Comparison of ENCODE assay signal across 11 mouse cellular contexts in the genomic region with DNA sequence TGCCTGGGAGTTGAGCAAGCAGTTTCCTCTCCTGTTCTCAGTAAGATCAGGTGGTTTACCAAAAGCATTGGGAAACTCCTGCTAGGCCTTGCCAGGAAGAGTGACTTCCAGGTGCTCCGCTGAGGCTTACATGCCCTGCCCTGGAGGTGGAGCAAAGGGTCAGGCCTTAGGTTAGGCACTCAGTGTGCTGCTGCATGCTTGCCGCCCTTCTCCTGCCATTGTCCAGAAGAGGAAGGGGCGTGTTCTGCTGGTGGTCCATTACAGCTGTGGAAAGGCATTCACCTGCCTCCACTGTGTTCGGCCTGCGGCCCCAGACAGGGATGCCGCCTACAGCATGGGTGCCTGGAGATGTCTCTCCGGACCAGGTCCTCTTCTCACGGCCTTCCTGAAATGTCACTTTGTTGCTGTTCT. TPM values are rescaled to one million over a fixed set of nuclear protein-coding genes. Genes with fewer than 3 reads are reported as not detected.
DNase-seq lines count a peak whose midpoint lies in the region; ATAC-seq and TF ChIP-seq lines count a peak whose summit lies in the region.
"Had no signal": no experiment of that assay in that cellular context is flagged by ENCODE, and none has a peak within 500 bp of the region (broad histone marks: within the 10 kb centered on the region; RNA-seq: fewer than 3 reads in every experiment).

No protein-coding gene starts in this region.

- peak overlapping the region; percentile 76; the same call in 1 of the 2 replicates for H3K27ac ChIP-seq in embryonic facial prominence, embryonic 14.5 days (replicated peaks; ENCODE audit: low read depth, low read length)
- peak overlapping the region; percentile 90 for H3K27ac ChIP-seq in lung, embryonic 14.5 days (ENCODE audit: low read depth)
- H3K27ac ChIP-seq: neural tube, embryonic 13.5 days had no signal

- no peaks in the 10 kb centered on the region for H3K9me3 ChIP-seq in embryonic facial prominence, embryonic 14.5 days (ENCODE audit: control insufficient read depth, low read length)
- H3K9me3 ChIP-seq in lung, embryonic 14.5 days (ENCODE audit: low read depth, low read length), result no peaks in the 10 kb centered on the region
- H3K9me3 ChIP-seq: neural tube, embryonic 13.5 days had no signal

- TF ChIP-seq CTCF in lung, embryonic 14.5 days (IDR thresholded peaks at IDR 0.05; ENCODE audit: low read depth), result no peak

- H3K4me1 ChIP-seq in embryonic facial prominence, embryonic 14.5 days (ENCODE audit: control insufficient read depth, insufficient read depth, low read length), result peaks cover 7% of the 10 kb centered on the region; the same call in 1 of the 2 replicates
- H3K4me1 ChIP-seq in lung, embryonic 14.5 days (ENCODE audit: insufficient read depth), result peaks cover 24% of the 10 kb centered on the region
- H3K4me1 ChIP-seq: neural tube, embryonic 13.5 days had no signal

- H3K4me2 ChIP-seq in embryonic facial prominence, embryonic 14.5 days (ENCODE audit: low read depth, low read length), result no peak overlapping the region
- H3K4me2 ChIP-seq in lung, embryonic 14.5 days, result no peak overlapping the region
- H3K4me2 ChIP-seq: neural tube, embryonic 13.5 days had no signal

- ATAC-seq in embryonic facial prominence, embryonic 14.5 days (ENCODE audit: low read depth), result no peak
- 0 out of 2 replicates have a peak, but pooled peaks have one; percentile 4 for ATAC-seq in lung, embryonic 14.5 days (ENCODE audit: insufficient read depth)

- WGBS in embryonic facial prominence, embryonic 14.5 days, result 73% methylated on average over 8 of the region's 8 CpGs
- 81% methylated on average over 8 of the region's 8 CpGs for WGBS in lung, embryonic 14.5 days

- no peak overlapping the region for H3K9ac ChIP-seq in embryonic facial prominence, embryonic 14.5 days (ENCODE audit: low read depth, low read length)
- H3K9ac ChIP-seq in lung, embryonic 14.5 days, result no peak overlapping the region
- H3K9ac ChIP-seq: neural tube, embryonic 13.5 days had no signal

- H3K27me3 ChIP-seq in embryonic facial prominence, embryonic 14.5 days (replicated peaks; ENCODE audit: control insufficient read depth, insufficient read depth, low read length), result no peaks in the 10 kb centered on the region
- no peaks in the 10 kb centered on the region for H3K27me3 ChIP-seq in lung, embryonic 14.5 days (ENCODE audit: insufficient read depth, low read length)
- H3K27me3 ChIP-seq: neural tube, embryonic 13.5 days had no signal

- intact Hi-C loops in heart, postnatal 14 days (cut with DNase I), result loop anchor here (5.0 kb wide), 2 partner anchors 42 to 197 kb away; a partner anchor contains a TSS

- no peak overlapping the region for H3K4me3 ChIP-seq in embryonic facial prominence, embryonic 14.5 days (ENCODE audit: low read depth, low read length)
- H3K4me3 ChIP-seq in lung, embryonic 14.5 days (ENCODE audit: low read depth, low read length), result no peak overlapping the region
- H3K4me3 ChIP-seq: erythroblast, embryonic 14.5 days; neural tube, embryonic 13.5 days had no signal

- peak; percentile 65 for DNase-seq in R1 (ENCODE audit: low read depth, low spot score)
- no peak for DNase-seq in embryonic facial prominence, embryonic 14.5 days (ENCODE audit: low spot score)
- DNase-seq in heart, postnatal 14 days, result peak; percentile 49 to 57
- DNase-seq in lung, embryonic 14.5 days, result no peak
- no peak for DNase-seq in embryo, embryonic 10 days (ENCODE audit: low spot score)
- no peak for DNase-seq in cerebellum, postnatal 36 days
- no peak for DNase-seq in cerebellum, postnatal 25 days
- no peak for DNase-seq in kidney, postnatal 4 days
- DNase-seq: thymus, adult 18-20 months had no signal

- peaks cover 43% of the 10 kb centered on the region for H3K36me3 ChIP-seq in embryonic facial prominence, embryonic 14.5 days (ENCODE audit: control insufficient read depth, insufficient read depth, low read length)
- peaks cover 46% of the 10 kb centered on the region for H3K36me3 ChIP-seq in lung, embryonic 14.5 days (ENCODE audit: insufficient read depth)

RNA-seq across cellular contexts. Expression of a gene that starts 9.6 kb away (rescaled TPM):
- 37.2 and 43.6 TPM in 2 replicates for polyA plus RNA-seq in embryonic facial prominence, embryonic 14.5 days (2014; fragmentation: Nextera tagmentation; extraction: Ambion mirVana)
- total RNA-seq in heart, postnatal 14 days (2021), result 10 to 100 TPM; 10.7 to 13.5 TPM
- polyA plus RNA-seq in lung, embryonic 14.5 days (2014; fragmentation: Nextera tagmentation; extraction: Ambion mirVana), result 3.8 and 5.1 TPM in 2 replicates

RNA-seq across cellular contexts. Expression of a gene that starts 16.9 kb away (rescaled TPM):
- 0.10 TPM in 1 of 2 replicates, not detected in the other for polyA plus RNA-seq in embryonic facial prominence, embryonic 14.5 days (2014; fragmentation: Nextera tagmentation; extraction: Ambion mirVana)
- 1 to 10 TPM; 2.7 to 6.5 TPM for total RNA-seq in heart, postnatal 14 days (2021)
- polyA plus RNA-seq in lung, embryonic 14.5 days (2014; fragmentation: Nextera tagmentation; extraction: Ambion mirVana), result not detected in 2 replicates
- polyA plus RNA-seq: neural tube, embryonic 13.5 days had no signal

RNA-seq across cellular contexts. Expression of a gene that starts 44.0 kb away (rescaled TPM):
- polyA plus RNA-seq in embryonic facial prominence, embryonic 14.5 days (2014; fragmentation: Nextera tagmentation; extraction: Ambion mirVana), result 28.2 and 28.3 TPM in 2 replicates
- total RNA-seq in heart, postnatal 14 days (2021), result 1 to 10 TPM; 7.6 to 7.7 TPM
- polyA plus RNA-seq in lung, embryonic 14.5 days (2014; fragmentation: Nextera tagmentation; extraction: Ambion mirVana), result 32.2 and 33.7 TPM in 2 replicates

RNA-seq across cellular contexts. Expression of a gene that starts 54.2 kb away (rescaled TPM):
- 0.33 and 0.39 TPM in 2 replicates for polyA plus RNA-seq in embryonic facial prominence, embryonic 14.5 days (2014; fragmentation: Nextera tagmentation; extraction: Ambion mirVana)
- total RNA-seq in heart, postnatal 14 days (2021), result under 1 TPM; 0.39 to 0.81 TPM
- polyA plus RNA-seq in lung, embryonic 14.5 days (2014; fragmentation: Nextera tagmentation; extraction: Ambion mirVana), result 0.31 and 0.71 TPM in 2 replicates

Comparison
In these comparisons a context has a peak if more than half of its experiments do, and no peak if none do; other contexts are left out.
1. DNase-seq: peak in R1 (single experiment) and heart, postnatal 14 days (2 of 2); none in embryonic facial prominence, embryonic 14.5 days (single experiment), lung, embryonic 14.5 days (single experiment), embryo, embryonic 10 days (single experiment), cerebellum, postnatal 36 days (0 of 2), cerebellum, postnatal 25 days (0 of 2) and kidney, postnatal 4 days (0 of 2).